Mouse (Mus musculus) MEL (cell line): ENCODE measurements around the gene Disp1. TPM values are rescaled to one million over a fixed set of nuclear protein-coding genes. Genes with fewer than 3 reads are reported as not detected.

Experiments
- DNase-seq: peaks from one replicate; pipeline ENCODE4 v3.0.0; 2011; ENCODE audit warnings: low read depth, low spot score
- H3K27ac ChIP-seq: 2 replicates; pipeline ENCODE4 v1.5.1; 2012; ENCODE audit warnings: low read depth, mild to moderate bottlenecking, control low read depth, low read length, moderate library complexity; ENCODE audit not compliant: control insufficient read depth
- H3K27me3 ChIP-seq, 2 experiments: fragments of 150-350 bp in 1 of 2; sonication (generic) in 1 of 2; 2 replicates each; pipeline ENCODE4 v1.6.1; 2012; ENCODE audit warnings: low read length in 2 of 2, mild to moderate bottlenecking in 2 of 2, improper control_type of control experiment in 1 of 2, moderate library complexity in 1 of 2; ENCODE audit not compliant: insufficient read depth in 2 of 2, control insufficient read depth in 1 of 2
- H3K36me3 ChIP-seq, 2 experiments: 2 replicates each; pipeline ENCODE4 v1.6.1; 2012 to 2014; ENCODE audit warnings: low read length in 2 of 2, improper control_type of control experiment in 1 of 2, inconsistent platforms in 1 of 2, mild to moderate bottlenecking in 1 of 2; ENCODE audit not compliant: insufficient read depth in 2 of 2, control insufficient read depth in 1 of 2
- H3K4me1 ChIP-seq, 2 experiments: fragments of 150-350 bp in 1 of 2; sonication (generic) in 1 of 2; 2 replicates each; pipeline ENCODE4 v1.6.1; 2012; ENCODE audit warnings: low read length in 2 of 2, improper control_type of control experiment in 1 of 2, mild to moderate bottlenecking in 1 of 2; ENCODE audit not compliant: insufficient read depth in 2 of 2, control insufficient read depth in 1 of 2
- H3K4me3 ChIP-seq, 2 experiments: fragments of 150-350 bp in 1 of 2; sonication (generic) in 1 of 2; 2 replicates each; pipeline ENCODE4 v1.5.1; 2012; ENCODE audit warnings: low read depth in 2 of 2, low read length in 2 of 2, mild to moderate bottlenecking in 2 of 2, moderate library complexity in 2 of 2, control low read depth in 1 of 2, improper control_type of control experiment in 1 of 2; ENCODE audit not compliant: control insufficient read depth in 1 of 2, insufficient read depth in 1 of 2
- H3K79me2 ChIP-seq: 2 replicates; pipeline ENCODE4 v1.6.1; 2012; ENCODE audit warnings: mild to moderate bottlenecking, low read length, moderate library complexity; ENCODE audit not compliant: control insufficient read depth, poor library complexity, insufficient read depth
- H3K9ac ChIP-seq: 2 replicates; pipeline ENCODE4 v1.6.1; 2012; ENCODE audit warnings: low read depth, mild to moderate bottlenecking, control low read depth, low read length, moderate library complexity; ENCODE audit not compliant: control insufficient read depth, poor library complexity, severe bottlenecking
- H3K9me3 ChIP-seq: fragments of 150-350 bp; sonication (generic); replicated peaks from 2 replicates; pipeline ENCODE4 v1.6.1; 2012; ENCODE audit warnings: mild to moderate bottlenecking, low read length, improper control_type of control experiment, moderate library complexity; ENCODE audit not compliant: insufficient read depth
- BHLHE40 ChIP-seq: IDR thresholded peaks from 2 replicates; pipeline ENCODE4 v1.6.1; 2012; ENCODE audit warnings: low read depth, mild to moderate bottlenecking, inconsistent platforms, low read length, improper control_type of control experiment, borderline replicate concordance
- CHD2 ChIP-seq: IDR thresholded peaks from 2 replicates; pipeline ENCODE4 v1.6.1; 2011; ENCODE audit warnings: low read length, improper control_type of control experiment
- CTCF ChIP-seq, 3 experiments: IDR thresholded peaks in 2 of 3; conservative IDR thresholded peaks in 1 of 3; 2 replicates each; pipeline ENCODE4 v1.5.1; 2011 to 2012; ENCODE audit warnings: low read length in 3 of 3, low read depth in 2 of 3, mild to moderate bottlenecking in 2 of 3, improper control_type of control experiment in 1 of 3, inconsistent platforms in 1 of 3, mixed read lengths in 1 of 3, moderate library complexity in 1 of 3; ENCODE audit not compliant: control insufficient read depth in 1 of 3, insufficient read depth in 1 of 3, poor library complexity in 1 of 3, severe bottlenecking in 1 of 3
- E2F4 ChIP-seq: IDR thresholded peaks from 2 replicates; pipeline ENCODE4 v1.6.1; 2011; ENCODE audit warnings: low read depth, low read length, improper control_type of control experiment, borderline replicate concordance
- ETS1 ChIP-seq: IDR thresholded peaks from 2 replicates; pipeline ENCODE4 v1.6.1; 2012; ENCODE audit warnings: low read depth, mild to moderate bottlenecking, inconsistent platforms, low read length, improper control_type of control experiment, moderate library complexity
- KAT2A ChIP-seq: conservative IDR thresholded peaks from 2 replicates; pipeline ENCODE4 v1.6.1; 2012; ENCODE audit warnings: low read depth, low read length, improper control_type of control experiment, inconsistent platforms
- MAX ChIP-seq: IDR thresholded peaks from 2 replicates; pipeline ENCODE4 v1.6.1; 2011; ENCODE audit warnings: low read length, improper control_type of control experiment
- MEF2A ChIP-seq: IDR thresholded peaks from 2 replicates; pipeline ENCODE4 v1.6.1; 2014; ENCODE audit warnings: low read depth, mild to moderate bottlenecking, inconsistent platforms, low read length, improper control_type of control experiment; ENCODE audit not compliant: poor library complexity, insufficient replicate concordance, severe bottlenecking; ENCODE audit errors: extremely low read depth
- MXI1 ChIP-seq: IDR thresholded peaks from 2 replicates; pipeline ENCODE4 v1.6.1; 2011; ENCODE audit warnings: mild to moderate bottlenecking, low read depth, low read length, improper control_type of control experiment
- MYB ChIP-seq: IDR thresholded peaks from 2 replicates; pipeline ENCODE4 v1.6.1; 2011; ENCODE audit warnings: mild to moderate bottlenecking, low read depth, low read length, improper control_type of control experiment
- NELFE ChIP-seq: IDR thresholded peaks from 2 replicates; pipeline ENCODE4 v1.6.1; 2011; ENCODE audit warnings: low read depth, low read length, improper control_type of control experiment
- POLR2A ChIP-seq, 2 experiments: IDR thresholded peaks; 2 replicates each; pipeline ENCODE4 v1.6.1; 2011 to 2012; ENCODE audit warnings: low read length in 2 of 2, mild to moderate bottlenecking in 2 of 2, control low read depth in 1 of 2, improper control_type of control experiment in 1 of 2, low read depth in 1 of 2, moderate library complexity in 1 of 2; ENCODE audit not compliant: control insufficient read depth in 1 of 2, insufficient read depth in 1 of 2, poor library complexity in 1 of 2
- POLR2AphosphoS5 ChIP-seq: IDR thresholded peaks from 2 replicates; pipeline ENCODE4 v1.6.1; 2012; ENCODE audit warnings: low read depth, borderline replicate concordance, mild to moderate bottlenecking, inconsistent platforms, low read length, moderate library complexity, mixed read lengths
- RAD21 ChIP-seq: IDR thresholded peaks from 2 replicates; pipeline ENCODE4 v1.6.1; 2011; ENCODE audit warnings: mild to moderate bottlenecking, low read depth, low read length, improper control_type of control experiment
- RCOR1 ChIP-seq: IDR thresholded peaks from 2 replicates; pipeline ENCODE4 v1.6.1; 2012; ENCODE audit warnings: low read depth, mild to moderate bottlenecking, inconsistent platforms, low read length, improper control_type of control experiment
- SMC3 ChIP-seq: IDR thresholded peaks from 2 replicates; pipeline ENCODE4 v1.6.1; 2011; ENCODE audit warnings: low read depth, low read length, improper control_type of control experiment
- TAL1 ChIP-seq: IDR thresholded peaks from 2 replicates; pipeline ENCODE4 v1.6.1; 2012; ENCODE audit warnings: mild to moderate bottlenecking, inconsistent platforms, low read length, moderate library complexity, mixed read lengths
- TBP ChIP-seq: IDR thresholded peaks from 2 replicates; pipeline ENCODE4 v1.8.0; 2011; ENCODE audit warnings: low read depth, low read length, improper control_type of control experiment
- TCF12 ChIP-seq: IDR thresholded peaks from 2 replicates; pipeline ENCODE4 v1.6.1; 2014; ENCODE audit warnings: low read depth, mild to moderate bottlenecking, inconsistent platforms, low read length, improper control_type of control experiment, moderate library complexity
- USF1 ChIP-seq: IDR thresholded peaks from 2 replicates; pipeline ENCODE4 v1.6.1; 2014; ENCODE audit warnings: low read depth, mild to moderate bottlenecking, inconsistent platforms, low read length, improper control_type of control experiment, moderate library complexity
- ZKSCAN1 ChIP-seq: IDR thresholded peaks from 2 replicates; pipeline ENCODE4 v1.6.1; 2012; ENCODE audit warnings: low read depth, mild to moderate bottlenecking, inconsistent platforms, low read length, improper control_type of control experiment, moderate library complexity
- ZNF384 ChIP-seq: IDR thresholded peaks from 2 replicates; pipeline ENCODE4 v1.6.1; 2012; ENCODE audit warnings: low read depth, mild to moderate bottlenecking, inconsistent platforms, low read length, improper control_type of control experiment
- polyA plus RNA-seq, 2 experiments: library from polyadenylated mRNA; stranded (reverse) in 1 of 2; unstranded in 1 of 2; fragments of >175 nt in 1 of 2; fragments of >200 nt in 1 of 2; gene quantifications; 2 replicates each; pipeline versions ENCODE4 v1.2.1 to v1.2.4; 2012; ENCODE audit warnings: low replicate concordance in 2 of 2, low read depth in 1 of 2; ENCODE audit not compliant: insufficient read length in 2 of 2, insufficient read depth in 1 of 2, missing spikeins in 1 of 2
- total RNA-seq: library from RNA; depleted of rRNA; stranded (reverse); fragments of 300-350 nt; gene quantifications from 2 replicates; pipeline ENCODE4 v1.2.3, GENCODE M21; 2012

Disp1 gene
- total and polyA plus RNA-seq, 3 experiments: 6.3 to 9.9 TPM; not detected in 1

DNA sequence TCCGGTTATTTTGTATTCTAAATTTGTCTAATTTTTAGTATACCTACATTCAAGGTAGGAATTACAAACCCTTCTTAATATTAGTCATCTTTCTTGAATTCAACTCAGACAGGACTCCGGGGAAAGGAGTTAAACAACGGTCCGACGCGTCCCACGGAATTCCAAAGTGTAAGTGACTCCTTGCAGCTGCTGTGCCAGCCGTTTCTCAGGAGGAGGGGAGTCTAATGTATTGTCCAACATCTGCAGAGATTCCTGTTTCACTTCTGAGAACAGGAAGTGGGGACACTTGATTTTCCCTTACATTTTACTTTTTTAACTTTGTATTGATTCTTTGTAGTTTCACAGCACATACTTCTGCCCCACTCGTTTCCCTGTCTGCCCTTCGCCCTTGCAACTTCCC is 104.9 kb downstream of the Disp1 start:
- Histone ChIP-seq H3K79me2 (no peaks in the 10 kb centered on the region), H3K4me3 (no peak overlapping the region)
- TF ChIP-seq ZNF384 (no peak), RCOR1 (no peak), CTCF (IDR thresholded peaks at IDR 0.05 in 2 of 3, conservative IDR thresholded peaks at IDR 0.05 in 1 of 3; ENCODE audit: control insufficient read depth in 1 of 3, insufficient read depth in 1 of 3, low read depth in 2 of 3, low read length in 3 of 3, poor library complexity in 1 of 3, severe bottlenecking in 1 of 3) (no peak), MXI1 (no peak), E2F4 (no peak), POLR2A (IDR thresholded peaks at IDR 0.05; ENCODE audit: control insufficient read depth in 1 of 2, insufficient read depth in 1 of 2, low read depth in 1 of 2, low read length in 2 of 2, poor library complexity in 1 of 2) (no peak), USF1 (no peak), SMC3 (no peak), NELFE (no peak), RAD21 (no peak), ETS1 (no peak), POLR2AphosphoS5 (no peak)
- TF ChIP-seq, all 39 proteins: peak for 0
- no peak for DNase-seq
- H3K36me3 ChIP-seq: no peaks in the 10 kb centered on the region
- H3K9me3 ChIP-seq: no peaks in the 10 kb centered on the region
- no peaks in the 10 kb centered on the region for H3K4me1 ChIP-seq
- no peak overlapping the region for H3K9ac ChIP-seq
- H3K27me3 ChIP-seq: no peaks in the 10 kb centered on the region
- H3K27ac ChIP-seq: no peak overlapping the region

DNA sequence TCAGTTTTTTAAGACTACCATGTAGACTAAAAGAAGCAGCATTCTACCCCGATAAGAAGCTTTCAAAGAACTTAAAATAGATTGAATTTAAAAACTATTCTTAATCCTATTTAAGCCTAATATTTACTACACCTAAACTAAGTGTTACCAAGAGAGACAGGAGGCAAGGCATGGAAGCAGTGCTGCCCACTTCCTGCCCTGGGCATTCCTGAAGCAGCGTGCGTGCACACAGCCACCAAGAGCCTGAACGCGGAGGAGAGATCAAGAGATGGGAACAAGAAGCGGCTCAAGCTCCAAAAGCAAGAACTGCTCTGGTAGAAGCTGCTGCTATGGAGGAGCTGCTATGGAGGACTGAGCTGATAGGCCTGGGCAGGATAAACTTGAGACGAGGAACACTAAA is 106.2 kb downstream of the Disp1 start:
- no peak overlapping the region for H3K4me3 ChIP-seq

DNA sequence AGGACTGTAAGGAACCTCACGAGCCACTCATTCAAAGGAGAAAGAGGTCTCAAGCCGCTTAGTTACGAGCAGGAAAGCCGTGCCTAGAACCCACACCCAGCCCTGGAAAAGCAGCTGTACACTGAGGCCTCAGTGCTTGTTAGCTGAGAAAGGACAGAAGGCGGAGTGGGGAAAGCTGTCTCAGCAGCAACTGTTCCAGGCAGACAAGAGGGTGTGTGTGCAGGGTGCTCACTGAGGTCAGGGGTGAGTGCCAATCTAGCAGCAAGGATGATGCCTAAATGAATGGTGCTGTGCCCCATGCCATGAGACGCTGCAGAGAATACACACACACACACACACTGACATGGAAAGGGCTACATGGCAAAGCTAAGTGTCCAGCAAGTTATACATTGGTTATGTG is 106.8 kb downstream of the Disp1 start:
- H3K79me2 ChIP-seq: no peaks in the 10 kb centered on the region
- TF ChIP-seq TAL1 (no peak), ZKSCAN1 (no peak), NELFE (no peak), TCF12 (no peak), USF1 (no peak), CHD2 (no peak), MYB (no peak), MAX (no peak), RAD21 (no peak), KAT2A (no peak), MEF2A (no peak), MXI1 (no peak)
- H3K36me3 ChIP-seq: no peaks in the 10 kb centered on the region
- H3K27ac ChIP-seq: no peak overlapping the region
- H3K4me3 ChIP-seq: no peak overlapping the region
- no peaks in the 10 kb centered on the region for H3K4me1 ChIP-seq
- no peak overlapping the region for H3K9ac ChIP-seq
- no peaks in the 10 kb centered on the region for H3K9me3 ChIP-seq
- H3K27me3 ChIP-seq: no peaks in the 10 kb centered on the region
- DNase-seq: no peak

More for the DNA sequence above, 106.2 kb downstream of the Disp1 start:
- H3K9me3 ChIP-seq: no peaks in the 10 kb centered on the region
- no peaks in the 10 kb centered on the region for H3K27me3 ChIP-seq
- no peaks in the 10 kb centered on the region for H3K79me2 ChIP-seq
- no peak overlapping the region for H3K9ac ChIP-seq
- DNase-seq: no peak
- no peaks in the 10 kb centered on the region for H3K36me3 ChIP-seq
- H3K4me1 ChIP-seq: no peaks in the 10 kb centered on the region
- no peak overlapping the region for H3K27ac ChIP-seq
- TF ChIP-seq BHLHE40 (no peak), TBP (no peak), MYB (no peak)
